Mouse (Mus musculus) liver, adult 2 months (tissue): ENCODE results near the gene Rap1gds1.

ENCODE experiments used
- CTCF ChIP-seq: fragments of 200-500 bp; IDR thresholded peaks from 2 replicates; pipeline ENCODE4 v1.5.1; 2011; ENCODE audit warnings: low read depth, low read length, control low read depth
- POLR2A ChIP-seq: fragments of 200-500 bp; IDR thresholded peaks from 2 replicates; pipeline ENCODE4 v1.6.1; 2011; ENCODE audit warnings: low read length, control low read depth; ENCODE audit not compliant: insufficient read depth; ENCODE audit errors: extremely low read depth

GRCm38 (mm10) chr3:138967627-138968026, 107.4 kb downstream of the Rap1gds1 start:
- TF ChIP-seq CTCF (no peak), POLR2A (no peak)
